Mouse (Mus musculus): ENCODE data around the gene Stac2. TPM values are rescaled to one million over a fixed set of nuclear protein-coding genes. Genes with fewer than 3 reads are reported as not detected.

Gene Stac2
- polyA plus RNA-seq, 1 experiment = 1.7 TPM

- Histone ChIP-seq H3K27ac (ENCODE audit: insufficient read depth, low read length) (no peak within 1 kb of the TSS), H3K4me3 (ENCODE audit: insufficient read depth, low read length) (peak within 1 kb of the TSS; percentile 45), H3K4me1 (ENCODE audit: control insufficient read depth, insufficient read depth, low read length) (no peaks in the 10 kb centered on the region)
- TF ChIP-seq CTCF (IDR thresholded peaks at IDR 0.05; ENCODE audit: borderline replicate concordance, insufficient read depth, low read length) (no peak), POLR2A (IDR thresholded peaks at IDR 0.05; ENCODE audit: low read depth, low read length) (no peak)
These were observed 57.5 kb downstream of the Stac2 start, which contains the start of gene Arl5c for GRCm38 (mm10) chr11:97995564-97996288. Arl5c (minus strand) TSS chr11:97996181.

- Histone ChIP-seq H3K27ac (ENCODE audit: insufficient read depth, low read length) (no peak overlapping the region), H3K4me1 (ENCODE audit: control insufficient read depth, insufficient read depth, low read length) (peaks cover 3% of the 10 kb centered on the region; the same call in 1 of the 2 replicates), H3K4me3 (ENCODE audit: insufficient read depth, low read length) (peak overlapping the region; percentile 45; the same call in 1 of the 2 replicates)
- peak; percentile 53; the same call in 1 of the 2 replicates for TF ChIP-seq CTCF (IDR thresholded peaks at IDR 0.05; ENCODE audit: borderline replicate concordance, insufficient read depth, low read length)
- no peak for TF ChIP-seq POLR2A (IDR thresholded peaks at IDR 0.05; ENCODE audit: low read depth, low read length)
These were observed 58.6 kb downstream of the Stac2 start for GRCm38 (mm10) chr11:97994539-97995100.

- H3K4me3 ChIP-seq (ENCODE audit: insufficient read depth, low read length) = peak overlapping the region; percentile 96
- peaks cover 3% of the 10 kb centered on the region; the same call in 1 of the 2 replicates for H3K4me1 ChIP-seq (ENCODE audit: control insufficient read depth, insufficient read depth, low read length)
- peak overlapping the region; percentile 64 for H3K27ac ChIP-seq (ENCODE audit: insufficient read depth, low read length)
- TF ChIP-seq CTCF (IDR thresholded peaks at IDR 0.05; ENCODE audit: borderline replicate concordance, insufficient read depth, low read length) (no peak), POLR2A (IDR thresholded peaks at IDR 0.05; ENCODE audit: low read depth, low read length) (no peak)
These were observed 64.6 kb downstream of the Stac2 start for GRCm38 (mm10) chr11:97988530-97989096.

- H3K4me3 ChIP-seq (ENCODE audit: insufficient read depth, low read length) = peak overlapping the region; percentile 96
- TF ChIP-seq CTCF (IDR thresholded peaks at IDR 0.05; ENCODE audit: borderline replicate concordance, insufficient read depth, low read length) (peak; percentile 75), POLR2A (IDR thresholded peaks at IDR 0.05; ENCODE audit: low read depth, low read length) (peak; percentile 73)
- H3K4me1 ChIP-seq (ENCODE audit: control insufficient read depth, insufficient read depth, low read length) = peaks cover 3% of the 10 kb centered on the region; the same call in 1 of the 2 replicates
- peak overlapping the region; percentile 66 for H3K27ac ChIP-seq (ENCODE audit: insufficient read depth, low read length)
These were observed 65.4 kb downstream of the Stac2 start for GRCm38 (mm10) chr11:97987551-97988526.

GRCm38 (mm10) chr11:97986738-97987465 is 66.4 kb downstream of the Stac2 start:
- H3K4me1 ChIP-seq (ENCODE audit: control insufficient read depth, insufficient read depth, low read length) = peaks cover 3% of the 10 kb centered on the region; the same call in 1 of the 2 replicates
- TF ChIP-seq CTCF (IDR thresholded peaks at IDR 0.05; ENCODE audit: borderline replicate concordance, insufficient read depth, low read length) (no peak), POLR2A (IDR thresholded peaks at IDR 0.05; ENCODE audit: low read depth, low read length) (no peak)
- no peak overlapping the region for H3K27ac ChIP-seq (ENCODE audit: insufficient read depth, low read length)
- H3K4me3 ChIP-seq (ENCODE audit: insufficient read depth, low read length) = peak overlapping the region; percentile 51

Other genes starting within 250 kb of the Stac2 start
- gene B230217C12Rik, start 212.7 kb downstream of the Stac2 start, polyA plus RNA-seq (2011; ENCODE audit: insufficient read length, low read depth, missing spikeins) = 4.8 and 7.2 TPM in 2 replicates
- gene Fbxo47, start 169.3 kb downstream of the Stac2 start, polyA plus RNA-seq (2011; ENCODE audit: insufficient read length, low read depth, missing spikeins) = 0.53 and 1.4 TPM in 2 replicates
- 0.68 and 0.86 TPM in 2 replicates for gene Plxdc1, start 67.0 kb downstream of the Stac2 start, polyA plus RNA-seq (2011; ENCODE audit: insufficient read length, low read depth, missing spikeins)
- gene Arl5c, start 57.3 kb downstream of the Stac2 start, polyA plus RNA-seq (2011; ENCODE audit: insufficient read length, low read depth, missing spikeins) = 2.2 and 3.8 TPM in 2 replicates
- gene Cacnb1, start 30.4 kb downstream of the Stac2 start, polyA plus RNA-seq (2011; ENCODE audit: insufficient read length, low read depth, missing spikeins) = 4.9 and 7.1 TPM in 2 replicates
- 1,914 and 2,034 TPM in 2 replicates for gene Rpl19, start 26.8 kb downstream of the Stac2 start, polyA plus RNA-seq (2011; ENCODE audit: insufficient read length, low read depth, missing spikeins)
- gene Fbxl20, start 96.9 kb upstream of the Stac2 start, polyA plus RNA-seq (2011; ENCODE audit: insufficient read length, low read depth, missing spikeins) = 30.3 and 34.0 TPM in 2 replicates
- gene Med1, start 139.8 kb upstream of the Stac2 start, polyA plus RNA-seq (2011; ENCODE audit: insufficient read length, low read depth, missing spikeins) = 52.2 and 59.7 TPM in 2 replicates
- gene Cdk12, start 149.6 kb upstream of the Stac2 start, polyA plus RNA-seq (2011; ENCODE audit: insufficient read length, low read depth, missing spikeins) = 41.8 and 42.0 TPM in 2 replicates

All from embryonic fibroblast, embryonic 13.5 days (primary cell).